Mouse (Mus musculus) kidney, adult 2 months (tissue): ENCODE measurements around the gene Cbfa2t3.

Experiments
- CTCF ChIP-seq: fragments of 200-500 bp; conservative IDR thresholded peaks from 2 replicates; pipeline ENCODE4 v1.5.1; 2011; ENCODE audit warnings: low read depth, mild to moderate bottlenecking, control low read depth, low read length, moderate library complexity, mixed read lengths; ENCODE audit not compliant: insufficient read depth, insufficient read length
- POLR2A ChIP-seq: fragments of 200-500 bp; IDR thresholded peaks from one replicate; pipeline ENCODE4 v1.6.1; 2011; ENCODE audit warnings: low read depth, low read length, control low read depth

GRCm38 (mm10) chr8:122586171-122586570, 112.7 kb downstream of the Cbfa2t3 start:
- TF ChIP-seq CTCF (no peak), POLR2A (no peak)
